Mouse (Mus musculus) megakaryocyte progenitor cell, adult 5-6 weeks (primary cell): ENCODE results near the gene Fggy. TPM values are rescaled to one million over a fixed set of nuclear protein-coding genes. Genes with fewer than 3 reads are reported as not detected.
A peak's percentile ranks its signal among the peaks of the same experiment; 100 is the strongest.

Experiments used
- ATAC-seq: replicated peaks from 2 replicates; pipeline ENCODE4 v1.8.0; 2016; ENCODE audit warnings: mild to moderate bottlenecking, moderate TSS enrichment, inconsistent platforms; ENCODE audit not compliant: poor library complexity
- total RNA-seq, 2 experiments: library from RNA; stranded (forward) in 1 of 2; stranded (reverse) in 1 of 2; fragments of 157-497, 149-512 nt in 1 of 2; fragments of 200-1000 nt in 1 of 2; gene quantifications; 2 replicates each; pipeline versions ENCODE4 v1.2.3 to v1.2.4; 2015 to 2017

The Fggy gene
- total RNA-seq (2015) (7.3 and 9.5 TPM in 2 replicates), total RNA-seq (2017) (8.3 and 10.1 TPM in 2 replicates)

DNA sequence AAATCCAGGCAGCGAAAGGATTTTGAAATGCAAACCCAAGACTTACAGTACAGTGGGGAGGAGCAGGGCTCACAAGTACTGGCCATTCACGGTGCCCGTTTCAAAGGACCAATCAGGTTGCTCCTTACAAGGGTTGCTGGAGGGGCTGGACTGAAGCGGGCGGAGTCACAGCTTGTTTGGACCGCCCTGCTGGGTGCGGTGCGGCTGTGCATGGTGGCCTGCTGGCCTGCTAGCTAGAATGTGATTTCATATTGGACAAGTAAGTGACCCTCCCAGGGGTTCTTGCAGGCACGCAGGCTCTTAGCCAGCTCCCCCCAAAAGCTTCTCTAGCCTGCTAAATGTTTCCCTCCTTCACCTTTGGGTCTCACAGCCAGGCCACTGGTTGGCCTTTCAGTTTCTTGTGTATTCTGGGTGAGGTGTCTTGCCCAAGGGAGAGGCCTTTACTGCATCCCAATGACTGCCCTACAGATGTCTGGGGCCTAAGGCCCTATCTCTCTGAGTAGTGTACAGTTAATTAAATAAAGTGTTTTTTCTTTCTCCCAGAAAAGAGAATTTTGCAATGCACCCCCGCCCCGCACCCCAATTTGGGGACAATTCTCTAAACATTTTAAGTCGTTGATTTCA lies at the start of gene Fggy:
Fggy (plus strand) TSS at position 175 of the 624 bp plus-strand sequence.
- peak; percentile 100 for ATAC-seq

DNA sequence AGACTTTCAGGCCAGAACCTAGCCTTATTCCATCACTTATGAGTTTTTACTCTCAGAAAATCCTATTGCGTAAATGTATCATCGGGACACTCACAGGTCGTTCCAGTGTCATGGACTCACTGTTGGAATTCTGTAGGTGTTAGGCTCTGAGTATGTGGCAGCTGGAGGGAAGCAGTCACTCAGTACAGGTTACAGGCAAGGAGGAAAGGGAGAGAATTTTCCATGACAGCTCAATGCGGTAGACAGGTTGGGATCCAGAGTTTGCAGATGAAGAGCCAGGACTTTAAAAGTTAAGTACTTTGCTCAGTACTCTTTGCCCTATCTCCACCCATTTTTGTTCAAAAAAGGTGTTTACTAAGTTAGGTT lies 49.4 kb upstream of the Fggy start:
- ATAC-seq: no peak

DNA sequence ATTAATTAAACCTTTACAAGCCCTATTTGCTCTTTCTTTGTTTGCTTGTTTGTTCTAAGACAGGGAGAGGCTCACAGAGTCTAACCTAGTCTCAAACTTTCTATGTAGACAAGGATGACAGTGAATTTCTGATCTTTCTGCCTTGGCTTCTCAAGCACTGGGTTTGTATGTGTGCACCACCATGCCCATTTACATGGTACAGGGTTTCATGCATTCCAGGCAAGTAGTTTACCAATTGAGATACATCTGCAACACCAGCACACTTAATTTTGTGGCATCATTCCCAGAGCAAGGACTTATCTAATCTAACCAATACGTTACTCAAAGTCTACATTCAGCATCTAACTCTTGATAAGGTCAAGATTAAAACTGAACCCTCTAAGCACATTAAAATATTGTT lies 38.9 kb upstream of the Fggy start:
- no peak for ATAC-seq

- ATAC-seq: no peak
These were observed 37.2 kb upstream of the Fggy start for GRCm38 (mm10) chr4:95519975-95520642.

GRCm38 (mm10) chr4:95520643-95521032 lies 36.7 kb upstream of the Fggy start:
- no peak for ATAC-seq

GRCm38 (mm10) chr4:95526588-95526987 lies 30.7 kb upstream of the Fggy start:
- ATAC-seq: no peak

DNA sequence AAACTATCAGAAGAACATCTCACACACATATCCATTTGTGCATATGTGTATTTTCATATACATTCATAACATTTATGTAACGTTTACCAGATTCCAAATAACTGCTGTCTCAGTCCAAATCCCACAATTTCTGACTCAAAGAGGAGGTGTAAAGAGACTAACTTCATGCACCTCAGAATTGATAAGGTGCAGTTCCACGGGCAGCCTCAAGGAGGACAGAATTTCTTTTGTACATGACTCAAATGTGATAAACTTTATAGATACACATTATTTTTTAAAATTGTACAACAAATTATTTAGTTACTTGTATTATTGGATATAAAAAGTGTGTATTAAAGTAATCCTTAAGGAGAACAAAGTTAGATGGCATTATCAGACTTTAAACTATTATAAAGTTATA lies 26.6 kb upstream of the Fggy start:
- ATAC-seq: 0 out of 2 replicates have a peak, but pooled peaks have one; percentile 46

DNA sequence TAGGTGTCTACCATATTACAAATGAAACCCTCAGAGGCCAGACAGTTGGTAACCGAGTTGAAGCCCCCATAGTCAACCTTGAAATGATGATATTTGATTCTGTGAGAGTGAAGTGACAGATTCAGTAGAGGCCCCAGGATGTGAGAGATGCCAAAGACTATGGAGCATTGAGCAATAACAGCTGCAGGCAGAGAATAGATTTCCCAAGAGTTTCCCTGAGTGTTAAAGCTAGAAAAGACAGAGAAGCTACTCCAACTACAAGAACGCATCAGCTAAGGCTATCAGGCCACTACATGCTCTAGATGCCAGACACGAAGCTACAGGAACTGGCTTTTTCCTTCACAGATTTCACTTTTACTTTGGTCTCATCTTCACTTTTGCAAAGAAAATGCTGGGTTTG lies 23.4 kb upstream of the Fggy start:
- ATAC-seq: no peak

GRCm38 (mm10) chr4:95541382-95542038 lies 15.8 kb upstream of the Fggy start:
- no peak for ATAC-seq

- ATAC-seq: no peak
These were observed 15.1 kb upstream of the Fggy start for GRCm38 (mm10) chr4:95542039-95542790.

- ATAC-seq: 0 out of 2 replicates have a peak, but pooled peaks have one; percentile 48
These were observed 13.8 kb upstream of the Fggy start for GRCm38 (mm10) chr4:95543529-95543928.

DNA sequence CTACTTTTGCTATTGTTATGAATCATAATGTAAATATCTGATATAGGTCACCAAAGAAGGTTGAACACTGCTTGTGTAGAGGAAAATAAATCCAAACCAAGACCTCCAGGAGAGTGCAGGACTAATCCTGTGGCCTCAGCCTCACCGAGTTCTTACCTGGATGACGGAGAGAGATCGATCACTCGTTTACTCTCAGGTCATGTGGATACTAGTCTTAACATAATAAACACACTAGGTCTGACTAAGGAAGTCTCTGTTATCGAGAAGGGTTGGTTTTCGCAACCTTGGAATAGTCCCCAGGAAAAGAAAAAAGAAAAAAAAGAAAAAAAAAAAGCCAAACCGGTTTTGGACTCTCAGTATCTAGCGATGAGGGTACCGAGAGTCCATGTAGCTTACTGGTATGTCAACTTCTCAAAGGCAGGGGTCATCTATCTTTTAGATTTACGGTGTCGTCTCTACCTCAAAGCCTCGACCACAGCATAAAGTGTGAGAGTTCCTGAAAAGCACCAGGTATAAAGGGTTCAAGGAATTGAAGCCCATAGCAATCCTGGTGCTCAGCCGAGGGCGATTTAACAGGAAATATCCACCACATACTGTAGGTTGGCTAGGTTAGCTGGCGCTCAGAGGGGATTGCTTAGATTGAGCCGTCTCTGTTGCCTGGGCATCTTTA lies 509 bp upstream of the Fggy start:
- ATAC-seq: peak; percentile 23; the same call in 1 of the 2 replicates

GRCm38 (mm10) chr4:95558271-95558888 lies 1.1 kb downstream of the Fggy start:
- ATAC-seq: no peak

DNA sequence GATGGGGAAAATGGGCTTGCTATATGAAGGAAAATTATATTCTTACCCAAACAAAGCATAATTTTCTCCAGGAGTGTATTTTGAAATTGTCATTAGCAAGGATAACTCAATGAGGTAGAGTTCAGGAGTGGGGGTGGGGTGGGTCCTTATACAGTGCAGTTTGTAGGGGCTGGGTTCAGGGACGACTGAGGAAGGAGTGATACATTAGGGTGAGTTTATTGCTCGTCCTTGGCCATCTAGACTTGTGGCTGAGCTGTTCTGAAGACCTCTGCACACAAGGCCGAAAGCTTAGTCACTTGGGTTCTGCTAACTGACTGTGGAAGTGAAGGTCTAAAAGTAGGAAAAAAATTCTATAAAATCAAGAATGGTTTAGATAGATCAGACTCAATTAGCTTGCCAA lies 14.3 kb downstream of the Fggy start:
- no peak for ATAC-seq

DNA sequence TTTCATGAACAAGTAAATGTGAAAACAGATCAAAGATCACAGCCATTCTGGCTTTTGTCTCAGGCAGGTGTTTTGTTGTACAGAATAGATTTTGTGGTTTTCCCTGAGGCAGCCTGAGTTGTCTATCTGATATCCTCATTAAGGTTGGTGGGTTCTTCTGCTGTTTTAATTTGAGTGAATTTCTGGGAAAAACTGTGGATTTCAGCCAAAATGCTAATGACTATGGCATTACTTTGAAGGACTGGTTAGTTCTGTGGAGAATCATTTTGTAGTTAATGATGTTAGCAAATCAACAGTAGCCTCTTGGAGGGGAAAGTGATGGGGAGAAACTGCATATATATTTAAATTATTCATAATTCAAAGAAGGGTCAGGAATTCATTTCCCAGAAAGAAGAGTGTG lies 16.4 kb downstream of the Fggy start:
- no peak for ATAC-seq

DNA sequence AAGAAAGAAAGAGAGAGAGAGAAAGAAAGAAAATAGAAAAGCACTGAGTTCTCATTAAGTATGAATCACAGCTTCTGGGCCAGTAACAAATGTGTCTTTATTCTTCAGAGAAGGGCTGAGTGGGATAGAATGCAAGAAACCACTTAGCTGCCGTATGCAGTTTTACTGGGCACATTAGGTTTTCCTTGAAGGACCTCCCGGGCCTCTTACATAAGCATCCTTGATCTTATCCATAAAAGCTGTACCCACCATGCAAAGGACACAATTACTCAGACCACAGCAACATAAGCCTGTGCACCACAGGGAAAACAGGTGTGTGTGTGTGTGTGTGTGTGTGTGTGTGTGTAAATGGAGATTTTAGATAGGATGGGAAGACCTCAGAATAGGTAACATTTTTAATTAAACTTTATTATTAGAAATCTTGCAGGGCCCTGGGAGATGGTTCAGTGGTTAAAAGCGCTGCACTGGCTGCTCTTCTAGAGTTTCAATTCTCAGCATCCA lies 18.2 kb downstream of the Fggy start:
- ATAC-seq: no peak

- ATAC-seq: no peak
These were observed 21.9 kb downstream of the Fggy start for GRCm38 (mm10) chr4:95579183-95579582.

- no peak for ATAC-seq
These were observed 26.9 kb downstream of the Fggy start for GRCm38 (mm10) chr4:95584107-95584762.

- no peak for ATAC-seq
These were observed 29.1 kb downstream of the Fggy start for GRCm38 (mm10) chr4:95586274-95587001.
